Mouse (Mus musculus): ENCODE data around the gene Ulk3.

Gene Ulk3

DNA sequence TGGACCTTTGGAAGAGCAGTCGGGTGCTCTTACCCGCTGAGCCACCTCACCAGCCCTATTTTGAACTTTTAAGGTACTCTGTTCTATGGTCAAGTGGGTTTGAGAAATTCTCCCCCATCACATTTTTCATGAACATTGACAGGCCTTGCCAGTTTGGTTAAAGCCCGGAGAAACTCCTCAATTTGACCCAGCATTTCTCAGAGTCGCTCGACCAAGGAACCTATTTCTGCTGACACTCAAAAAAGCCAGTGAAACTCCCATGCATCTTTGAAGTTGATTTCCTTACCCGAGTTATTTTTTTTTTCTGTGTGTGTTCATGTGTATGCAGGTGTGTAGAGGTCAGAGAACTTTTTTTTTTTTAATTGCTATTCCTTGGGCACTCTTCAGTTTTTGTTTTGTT is 24.6 kb upstream of the Ulk3 start:
- in situ Hi-C loops (cut with MboI; ENCODE audit: low pct_unique_long_range_greater_than_20kb in 1 of 2, low sequenced_read_pairs in 2 of 2, unreplicated experiment in 1 of 2) = no loop called here

DNA sequence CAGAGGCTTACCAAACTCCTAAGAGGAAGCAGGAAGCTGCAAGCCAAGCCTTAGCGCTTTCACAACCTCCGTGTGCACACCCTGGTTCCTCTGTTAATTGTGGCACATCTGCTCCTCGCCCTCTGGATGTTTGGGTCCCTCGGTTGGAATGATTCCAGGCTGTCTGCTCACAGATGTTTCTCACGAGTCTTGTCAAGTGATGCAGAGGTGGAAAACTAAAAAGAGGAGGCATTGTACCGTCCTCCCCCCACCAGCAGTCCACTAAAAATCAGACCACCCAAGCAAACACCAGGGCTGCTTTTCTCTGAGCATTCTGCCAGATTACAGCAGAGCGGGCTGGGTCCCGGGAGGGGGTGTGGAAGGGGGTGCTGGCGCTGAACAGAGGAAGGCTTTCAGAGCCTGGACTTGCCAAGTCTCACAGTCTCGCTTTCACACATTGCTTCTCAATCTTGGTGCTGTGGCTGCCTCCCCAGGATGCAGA is 23.5 kb upstream of the Ulk3 start:
- in situ Hi-C loops (cut with MboI; ENCODE audit: low pct_unique_long_range_greater_than_20kb in 1 of 2, low sequenced_read_pairs in 2 of 2, unreplicated experiment in 1 of 2) = no loop called here

DNA sequence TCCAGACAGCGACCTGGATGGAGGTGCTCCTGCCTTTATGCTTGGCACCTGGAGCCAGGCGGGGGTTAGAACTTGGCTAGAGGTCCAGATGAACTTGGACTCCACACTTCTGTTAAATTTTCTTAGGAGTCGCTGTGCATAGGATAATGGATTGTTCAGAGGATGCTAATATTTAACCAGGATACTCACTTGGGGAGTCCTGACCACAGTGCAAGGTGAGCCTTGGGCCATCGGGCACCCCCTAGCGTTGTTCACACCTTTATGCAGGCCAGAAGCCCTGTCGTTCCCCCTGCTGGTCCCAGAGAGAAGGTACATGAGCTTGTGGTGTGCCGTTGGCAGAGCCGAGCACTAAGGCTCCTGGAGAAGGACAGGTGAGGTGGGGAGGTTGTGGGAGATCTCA is 22.4 kb upstream of the Ulk3 start:
- in situ Hi-C loops (cut with MboI; ENCODE audit: low pct_unique_long_range_greater_than_20kb in 1 of 2, low sequenced_read_pairs in 2 of 2, unreplicated experiment in 1 of 2) = no loop called here

DNA sequence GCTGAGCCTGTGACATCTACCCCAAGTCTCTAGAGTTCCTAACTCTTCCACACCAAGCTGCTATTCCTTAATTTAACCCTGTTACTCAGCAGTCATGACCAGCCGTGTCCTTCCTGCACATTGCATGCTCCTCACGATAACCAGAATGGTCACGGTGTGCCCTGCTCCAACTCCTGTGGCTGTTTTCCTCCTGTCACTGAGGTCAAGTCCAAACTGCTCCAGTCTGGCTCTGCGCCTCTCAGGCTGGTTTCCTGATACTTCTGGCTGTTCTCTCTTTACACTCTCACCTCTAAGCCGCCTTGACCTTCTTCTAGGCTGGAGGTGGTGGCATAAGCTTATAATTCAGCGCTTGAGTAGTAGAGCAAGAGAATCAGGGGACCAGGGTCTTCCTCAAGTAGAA is 20.8 kb upstream of the Ulk3 start:
- in situ Hi-C loops (cut with MboI; ENCODE audit: low pct_unique_long_range_greater_than_20kb in 1 of 2, low sequenced_read_pairs in 2 of 2, unreplicated experiment in 1 of 2) = no loop called here

DNA sequence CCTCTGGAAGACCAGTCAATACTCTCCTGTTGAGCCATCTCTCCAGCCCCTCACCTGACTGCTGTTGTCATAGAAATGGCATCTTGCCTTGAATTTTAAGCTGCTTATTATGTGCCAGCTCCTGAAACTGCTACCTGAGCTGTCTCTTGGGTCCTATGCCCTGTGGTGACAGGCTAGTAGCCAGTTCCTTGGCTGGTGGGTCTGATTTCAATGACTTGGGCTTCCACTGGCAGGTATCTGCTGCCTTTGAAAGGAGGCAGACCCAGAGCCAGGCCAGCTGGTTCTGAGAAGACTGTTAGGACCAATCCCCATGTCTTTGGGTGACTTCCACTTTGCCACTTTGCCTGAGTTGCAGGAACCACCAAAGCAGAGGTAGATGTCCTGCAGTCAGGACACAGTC is 14.9 kb upstream of the Ulk3 start:
- in situ Hi-C loops (cut with MboI; ENCODE audit: low pct_unique_long_range_greater_than_20kb in 1 of 2, low sequenced_read_pairs in 2 of 2, unreplicated experiment in 1 of 2) = no loop called here

DNA sequence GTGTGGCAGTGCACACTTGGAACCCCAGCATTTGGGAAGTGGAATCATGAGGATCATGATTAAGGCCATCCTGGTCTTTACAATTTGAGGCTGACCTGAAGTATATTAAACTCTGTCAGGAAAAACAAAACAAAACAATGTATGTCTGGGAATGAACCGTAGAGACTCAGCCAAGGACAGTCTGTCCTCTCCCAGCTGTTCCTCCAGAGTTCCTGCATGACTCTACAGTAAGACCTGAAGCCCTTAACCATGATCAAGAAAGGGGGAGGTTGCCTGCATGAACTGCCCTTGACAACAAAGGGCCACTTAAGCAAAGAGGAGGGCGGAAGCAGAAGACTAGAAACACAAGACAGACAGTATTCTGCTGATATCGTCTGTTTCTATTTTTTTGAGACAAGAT is 13.7 kb upstream of the Ulk3 start:
- in situ Hi-C loops (cut with MboI; ENCODE audit: low pct_unique_long_range_greater_than_20kb in 1 of 2, low sequenced_read_pairs in 2 of 2, unreplicated experiment in 1 of 2) = no loop called here

DNA sequence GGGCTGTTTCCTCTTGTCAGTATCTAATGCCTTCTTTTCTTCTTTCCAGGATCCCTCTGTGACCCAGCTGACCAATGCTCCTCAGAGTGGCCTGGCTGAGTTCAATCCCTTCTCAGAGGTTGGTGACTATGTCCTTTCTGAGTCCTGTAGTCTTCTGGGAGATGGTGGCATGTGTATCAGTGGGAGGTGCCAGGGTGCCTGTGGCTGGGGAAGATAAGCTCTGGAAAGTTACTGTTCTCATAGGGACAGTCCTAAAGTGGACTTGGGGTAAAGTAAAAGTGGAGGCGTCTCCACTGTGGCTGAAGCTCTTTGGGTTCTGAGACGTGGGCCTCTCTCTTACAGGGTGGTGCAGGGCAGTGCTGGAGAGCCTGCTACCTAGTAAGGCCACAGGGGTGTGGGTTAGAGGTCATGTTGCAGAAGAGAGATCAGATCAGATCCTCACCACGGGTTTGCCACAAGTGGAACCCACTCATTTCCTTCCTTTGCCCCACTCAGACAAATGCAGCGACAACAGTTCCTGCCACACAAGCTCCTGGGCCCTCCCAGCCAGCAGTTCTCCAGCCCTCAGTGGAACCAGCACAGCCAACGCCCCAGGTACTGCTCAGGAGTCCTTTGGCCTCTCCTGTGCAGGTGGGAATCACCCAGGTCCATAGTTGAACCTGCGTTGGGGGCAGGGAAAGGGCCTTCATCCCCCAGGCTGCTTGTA is 12.0 kb upstream of the Ulk3 start:
- in situ Hi-C loops (cut with MboI; ENCODE audit: low pct_unique_long_range_greater_than_20kb in 1 of 2, low sequenced_read_pairs in 2 of 2, unreplicated experiment in 1 of 2) = no loop called here

DNA sequence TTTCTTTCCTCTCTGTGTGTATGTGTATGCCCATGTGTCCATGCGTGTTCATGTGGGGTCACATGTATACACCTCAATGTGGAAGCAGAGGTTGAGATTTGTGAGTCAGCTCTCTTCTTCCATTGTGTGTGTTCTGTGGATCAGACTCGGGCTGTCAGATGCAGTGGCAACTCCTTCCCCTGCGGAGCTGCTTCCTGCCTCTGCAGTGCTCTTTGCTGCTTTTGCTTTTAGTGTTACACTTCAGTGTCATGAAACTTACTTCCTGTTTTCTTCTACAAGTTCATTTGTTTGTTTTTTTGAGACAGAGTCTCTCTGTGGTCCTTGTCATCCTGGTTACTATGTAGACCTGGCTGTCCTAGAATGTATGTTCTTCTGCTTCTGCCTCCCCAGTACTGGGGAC is 4.3 kb upstream of the Ulk3 start:
- in situ Hi-C loops (cut with MboI; ENCODE audit: low pct_unique_long_range_greater_than_20kb in 1 of 2, low sequenced_read_pairs in 2 of 2, unreplicated experiment in 1 of 2) = no loop called here

DNA sequence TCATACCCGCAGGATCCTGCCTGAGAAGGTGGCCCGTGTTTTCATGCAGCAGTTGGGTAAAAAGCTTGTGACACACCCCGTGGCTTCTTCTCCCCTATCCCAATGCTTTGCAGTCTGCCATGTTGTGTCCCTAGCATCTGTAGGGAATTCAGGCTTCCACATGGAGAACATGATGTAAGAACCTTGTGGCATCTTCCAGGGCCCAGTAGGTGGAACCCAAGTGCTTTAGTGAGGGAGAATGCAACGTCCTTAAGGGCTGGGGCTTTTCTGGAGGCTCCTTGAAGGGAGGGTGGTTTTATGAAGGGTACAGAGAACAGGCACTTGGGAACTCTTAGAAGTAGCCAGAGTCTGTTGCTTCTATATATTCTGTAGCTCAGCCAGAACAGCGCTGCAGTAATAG is 1.5 kb downstream of the Ulk3 start:
- in situ Hi-C loops (cut with MboI; ENCODE audit: low pct_unique_long_range_greater_than_20kb in 1 of 2, low sequenced_read_pairs in 2 of 2, unreplicated experiment in 1 of 2) = no loop called here

DNA sequence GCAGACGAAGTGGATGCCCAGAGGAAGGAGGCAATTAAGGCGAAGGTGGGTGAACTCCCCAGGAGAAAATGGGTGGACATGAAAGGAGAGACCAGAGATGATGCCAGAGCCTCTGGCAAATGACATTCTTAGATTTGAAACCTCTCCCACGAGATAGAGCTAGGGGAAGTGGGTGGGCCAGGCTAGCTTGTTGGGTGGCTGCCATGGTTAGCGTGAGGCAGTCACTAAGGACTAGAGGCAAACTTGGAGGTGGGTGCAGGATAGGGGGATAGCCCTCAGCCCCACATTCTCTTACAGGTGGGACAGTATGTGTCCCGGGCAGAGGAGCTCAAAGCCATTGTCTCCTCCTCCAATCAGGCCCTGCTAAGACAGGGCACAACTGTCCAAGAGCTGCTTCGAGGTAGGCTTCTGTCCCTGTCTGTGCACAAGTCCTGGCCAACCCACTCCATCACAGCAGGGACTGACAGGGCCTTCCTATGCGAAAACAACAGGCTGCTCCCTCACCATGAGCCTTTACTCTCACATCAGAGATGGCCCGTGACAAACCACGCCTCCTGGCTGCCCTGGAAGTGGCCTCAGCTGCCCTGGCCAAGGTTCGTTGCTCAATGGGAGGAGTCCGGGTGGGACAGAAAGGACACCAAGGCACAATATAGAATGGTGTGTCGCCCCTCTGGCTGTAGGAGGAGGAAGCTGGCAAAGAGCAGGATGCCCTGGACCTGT is 4.4 kb downstream of the Ulk3 start:
- in situ Hi-C loops (cut with MboI; ENCODE audit: low pct_unique_long_range_greater_than_20kb in 1 of 2, low sequenced_read_pairs in 2 of 2, unreplicated experiment in 1 of 2) = no loop called here

DNA sequence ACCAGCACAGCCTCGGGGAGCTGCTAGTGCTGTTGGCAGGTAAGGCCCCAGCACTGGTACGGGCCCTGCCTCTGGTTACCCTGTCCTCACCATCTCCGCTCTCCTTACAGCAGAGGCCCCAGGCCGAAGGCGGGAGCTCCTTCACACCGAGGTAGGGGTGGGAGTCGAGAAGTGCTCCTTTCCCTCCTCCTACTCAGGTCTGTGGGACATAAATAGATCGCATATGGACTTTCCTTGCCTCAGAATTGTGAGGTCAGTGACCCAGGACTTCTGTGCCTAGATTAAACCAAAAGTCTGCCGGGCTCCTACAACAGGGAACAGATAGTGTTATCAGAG is 4.9 kb downstream of the Ulk3 start:
- in situ Hi-C loops (cut with MboI; ENCODE audit: low pct_unique_long_range_greater_than_20kb in 1 of 2, low sequenced_read_pairs in 2 of 2, unreplicated experiment in 1 of 2) = no loop called here

DNA sequence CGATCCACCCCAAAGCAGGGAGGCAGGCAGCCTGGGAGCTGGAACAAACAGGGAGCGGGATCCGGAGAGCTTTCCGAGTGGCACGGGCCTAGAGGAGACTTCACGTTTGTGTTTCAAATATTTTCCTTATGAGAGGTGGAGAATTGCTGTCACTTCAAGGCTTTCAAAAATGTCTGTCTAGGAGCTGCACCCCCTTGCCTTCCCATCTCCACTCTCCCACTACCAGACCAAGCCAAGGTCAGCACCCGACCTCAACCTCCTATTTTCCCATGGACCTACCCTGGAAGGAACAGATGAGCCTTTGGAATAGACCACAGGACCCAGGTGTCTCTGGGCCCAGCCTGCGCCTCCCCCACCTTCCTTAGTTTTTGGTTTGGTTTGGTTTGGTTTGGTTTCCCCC is 8.0 kb downstream of the Ulk3 start:
- in situ Hi-C loops (cut with MboI; ENCODE audit: low pct_unique_long_range_greater_than_20kb in 1 of 2, low sequenced_read_pairs in 2 of 2, unreplicated experiment in 1 of 2) = no loop called here

DNA sequence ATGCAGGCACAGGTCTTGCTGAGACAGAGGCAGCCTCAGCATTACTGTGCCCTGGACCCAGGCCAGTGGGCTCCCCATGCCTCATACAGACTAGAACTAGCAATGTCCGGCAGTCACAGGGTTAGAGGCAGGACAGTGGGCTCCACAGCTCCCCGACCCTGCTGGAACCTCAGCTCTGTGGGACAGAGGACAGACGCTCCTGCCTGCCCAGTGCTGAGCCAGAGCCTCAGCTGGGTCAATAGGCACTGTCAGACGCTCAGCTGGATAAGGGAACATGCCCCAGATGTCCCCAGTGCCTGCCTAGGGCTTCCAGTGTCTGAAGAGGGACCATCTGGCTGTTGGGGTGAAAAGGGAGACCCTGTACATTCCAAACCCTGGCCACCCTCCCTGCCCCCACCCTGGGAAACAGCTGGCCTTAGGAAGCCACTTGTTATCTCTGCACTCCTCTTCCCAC is 8.7 kb downstream of the Ulk3 start:
- in situ Hi-C loops (cut with MboI; ENCODE audit: low pct_unique_long_range_greater_than_20kb in 1 of 2, low sequenced_read_pairs in 2 of 2, unreplicated experiment in 1 of 2) = no loop called here

DNA sequence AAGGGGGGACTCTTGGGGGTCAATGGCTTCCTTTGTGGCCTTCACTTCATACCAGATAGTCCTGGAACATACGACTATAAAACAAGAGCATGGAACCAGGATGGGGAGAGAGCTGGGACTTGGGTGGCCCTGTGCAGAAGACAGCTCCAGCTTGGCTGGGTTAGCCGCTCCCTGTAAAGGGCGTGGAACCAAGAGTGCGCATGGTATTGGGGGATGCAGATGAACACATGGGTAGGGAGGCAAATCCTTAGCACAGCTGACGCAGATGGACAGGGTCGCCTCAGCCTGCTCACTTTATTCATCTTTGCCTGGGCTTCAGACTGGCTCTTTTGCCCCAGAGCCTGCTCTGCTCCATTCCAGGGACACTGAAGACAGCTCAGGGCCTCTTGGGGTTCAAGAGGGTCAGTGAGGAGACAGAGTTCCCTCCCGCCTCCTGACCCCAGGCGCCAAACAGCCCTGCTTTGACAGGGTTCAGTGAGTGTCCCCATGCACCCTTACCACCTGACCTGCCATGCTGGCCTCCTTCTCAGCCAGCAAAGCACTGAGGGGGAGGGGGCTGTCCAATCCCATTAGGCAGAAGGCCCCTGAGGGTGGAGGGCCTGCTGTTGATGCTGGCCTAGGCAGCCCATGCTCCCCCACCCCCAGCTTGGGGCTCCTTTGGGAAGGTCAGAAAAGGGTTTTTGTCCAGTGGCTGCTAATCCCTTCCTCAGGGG is 9.8 kb downstream of the Ulk3 start:
- in situ Hi-C loops (cut with MboI; ENCODE audit: low pct_unique_long_range_greater_than_20kb in 1 of 2, low sequenced_read_pairs in 2 of 2, unreplicated experiment in 1 of 2) = no loop called here

DNA sequence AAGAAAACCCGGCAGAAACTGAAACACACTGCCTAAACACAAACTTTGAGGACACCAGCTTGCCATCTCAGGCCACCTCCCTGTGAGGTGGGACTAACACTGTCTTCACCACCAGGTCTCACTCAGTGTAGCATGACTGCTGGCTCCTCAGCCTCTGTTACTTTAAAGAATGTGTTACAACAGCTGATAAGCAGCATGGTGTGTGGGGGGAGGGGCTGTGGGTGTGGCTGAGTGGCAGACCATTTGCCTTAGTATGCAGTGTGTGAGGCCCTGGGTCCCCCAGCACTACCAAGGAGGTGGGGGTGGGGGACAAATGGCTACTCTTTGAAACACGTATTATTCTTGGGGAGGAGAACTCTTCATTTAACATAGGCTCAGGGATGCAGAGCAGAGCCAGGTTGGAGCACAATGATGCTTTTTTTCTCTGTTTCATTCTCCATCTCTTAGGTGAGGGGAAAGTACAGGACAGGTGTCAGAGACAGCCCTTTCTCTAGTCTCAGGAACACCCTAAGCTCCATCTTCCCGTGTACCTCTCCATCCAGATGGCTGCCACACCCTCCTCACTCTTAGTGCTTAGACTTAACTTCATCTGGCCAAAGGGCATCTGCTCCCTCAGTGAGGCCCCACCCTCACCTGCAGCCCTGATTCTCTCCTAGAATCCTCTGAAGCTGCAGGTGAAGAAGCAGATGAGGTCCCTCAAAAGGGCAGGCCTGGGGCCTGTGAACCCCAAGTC is 11.5 kb downstream of the Ulk3 start:
- in situ Hi-C loops (cut with MboI; ENCODE audit: low pct_unique_long_range_greater_than_20kb in 1 of 2, low sequenced_read_pairs in 2 of 2, unreplicated experiment in 1 of 2) = no loop called here

DNA sequence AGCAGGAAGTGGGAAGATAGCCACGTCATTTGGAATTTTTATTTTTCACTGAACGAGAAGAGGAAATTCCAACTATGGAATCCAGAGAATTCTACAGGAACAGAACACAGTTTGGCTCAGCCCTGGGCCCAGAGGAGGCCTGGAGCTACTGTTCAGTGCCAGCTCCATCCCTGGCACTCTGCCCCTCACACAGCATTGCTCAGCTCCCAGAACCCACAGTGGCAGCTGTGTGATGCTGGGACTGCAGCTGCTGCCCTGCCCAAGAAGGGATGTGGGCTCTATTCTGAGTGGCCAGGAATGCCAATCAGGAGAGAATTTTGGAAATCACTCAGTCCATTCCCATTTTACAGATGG is 12.1 kb downstream of the Ulk3 start:
- in situ Hi-C loops (cut with MboI; ENCODE audit: low pct_unique_long_range_greater_than_20kb in 1 of 2, low sequenced_read_pairs in 2 of 2, unreplicated experiment in 1 of 2) = no loop called here

DNA sequence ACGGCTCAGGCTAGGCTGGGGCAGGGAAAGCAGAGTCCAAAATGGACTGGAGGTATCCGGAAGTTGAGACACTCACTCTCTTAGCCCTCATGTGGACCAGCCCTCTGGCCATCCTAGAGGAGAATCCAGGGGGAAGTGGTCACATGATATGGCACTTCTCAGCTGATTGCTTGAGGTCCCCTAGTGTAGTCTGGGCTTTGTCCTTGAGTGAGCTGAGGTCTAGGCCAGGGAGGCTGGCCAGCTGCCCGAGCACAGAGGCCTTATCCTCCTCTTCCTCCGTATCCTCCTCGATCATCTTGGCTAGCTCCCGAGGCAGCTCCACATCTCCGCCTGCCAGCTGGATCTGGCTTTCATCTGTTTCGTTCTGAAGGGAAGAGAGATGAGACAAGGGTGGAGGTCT is 12.8 kb downstream of the Ulk3 start:
- in situ Hi-C loops (cut with MboI; ENCODE audit: low pct_unique_long_range_greater_than_20kb in 1 of 2, low sequenced_read_pairs in 2 of 2, unreplicated experiment in 1 of 2) = no loop called here

DNA sequence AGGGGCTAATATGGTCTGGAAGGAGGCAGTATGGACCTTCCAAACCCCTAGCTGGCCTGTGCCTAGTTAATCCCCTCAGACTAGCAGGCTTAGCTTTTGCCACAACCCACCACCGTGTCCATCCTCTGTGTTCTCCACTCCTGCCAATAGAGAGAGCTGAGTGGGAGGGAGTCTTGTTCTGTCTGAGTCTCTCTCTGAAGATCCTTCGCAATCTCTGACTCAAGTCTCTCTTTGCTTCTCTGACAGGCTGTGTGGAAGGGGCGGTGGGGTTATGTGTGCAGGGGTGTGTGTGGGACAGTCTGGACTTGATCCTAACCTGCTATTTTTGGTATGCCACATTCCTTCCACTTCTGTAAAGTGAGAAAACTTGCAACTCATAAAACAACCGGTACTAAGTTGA is 15.6 kb downstream of the Ulk3 start:
- in situ Hi-C loops (cut with MboI; ENCODE audit: low pct_unique_long_range_greater_than_20kb in 1 of 2, low sequenced_read_pairs in 2 of 2, unreplicated experiment in 1 of 2) = no loop called here

DNA sequence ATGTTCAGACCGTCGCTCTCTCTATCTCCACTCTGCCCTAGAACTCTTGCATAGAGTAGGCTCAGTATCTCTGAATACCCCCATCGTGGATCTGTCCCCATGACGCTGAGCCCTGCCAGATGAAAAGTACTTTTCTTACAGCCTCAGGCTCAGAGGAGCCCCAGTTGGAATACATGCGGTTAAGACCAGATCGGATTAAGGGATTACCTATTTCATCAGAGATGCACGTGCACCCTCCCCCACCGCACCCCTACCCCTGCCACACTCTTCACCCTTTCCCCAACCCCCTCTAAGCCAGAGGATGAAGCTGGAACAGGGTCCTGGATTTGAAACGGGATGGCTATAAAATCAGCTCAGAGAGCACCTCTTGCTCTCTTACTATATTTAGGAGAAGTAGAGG is 16.3 kb downstream of the Ulk3 start:
- in situ Hi-C loops (cut with MboI; ENCODE audit: low pct_unique_long_range_greater_than_20kb in 1 of 2, low sequenced_read_pairs in 2 of 2, unreplicated experiment in 1 of 2) = no loop called here

All from mouse embryonic stem cell (cell line).